Mouse (Mus musculus) hindbrain, embryonic 10.5 days (tissue): ENCODE results near the gene Pdf. TPM values are rescaled to one million over a fixed set of nuclear protein-coding genes. Genes with fewer than 3 reads are reported as not detected.
"Not testable (repeated sequence)": the region's sequence is repeated elsewhere in the genome, so short reads cannot be mapped to it uniquely, and the experiment has no call there.

Experiments
- DNase-seq: peaks from one replicate; pipeline ENCODE4 v3.0.0-alpha.2; 2017; ENCODE audit warnings: low spot score
- H3K27ac ChIP-seq: fragments of 300-500 bp; sonication (generic); 2 replicates; pipeline ENCODE4 v1.5.1; 2016; ENCODE audit warnings: mild to moderate bottlenecking, moderate library complexity
- H3K27me3 ChIP-seq: fragments of 300-500 bp; sonication (generic); 2 replicates; pipeline ENCODE4 v1.6.1; 2016; ENCODE audit warnings: mild to moderate bottlenecking; ENCODE audit not compliant: poor library complexity, insufficient read depth, severe bottlenecking
- H3K36me3 ChIP-seq: fragments of 300-500 bp; sonication (generic); 2 replicates; pipeline ENCODE4 v1.6.1; 2016; ENCODE audit warnings: mild to moderate bottlenecking, moderate library complexity
- H3K4me1 ChIP-seq: fragments of 300-500 bp; sonication (generic); replicated peaks from 2 replicates; pipeline ENCODE4 v1.6.1; 2016; ENCODE audit warnings: mild to moderate bottlenecking
- H3K4me3 ChIP-seq: fragments of 300-500 bp; sonication (generic); 2 replicates; pipeline ENCODE4 v1.5.1; 2016; ENCODE audit warnings: mild to moderate bottlenecking, moderate library complexity
- H3K9me3 ChIP-seq: fragments of 300-500 bp; sonication (generic); 2 replicates; pipeline ENCODE4 v1.6.1; 2016; ENCODE audit warnings: mild to moderate bottlenecking, moderate library complexity
- WGBS: fragments of 180-500 bp; shearing (Covaris S2); methylation state at CpG from one replicate; pipeline ENCODE4 v1.1.7; 2016; 5-methylcytosine and 5-hydroxymethylcytosine counted together
- polyA plus RNA-seq: library from polyadenylated mRNA; unstranded; fragments of >200 nt; fragmentation: Nextera tagmentation; extraction: Ambion mirVana; gene quantifications from 2 replicates; pipeline ENCODE4 v1.2.1, GENCODE M21; 2016

Pdf gene
- polyA plus RNA-seq, 1 experiment from 2014 or later = 58.1 TPM

DNA sequence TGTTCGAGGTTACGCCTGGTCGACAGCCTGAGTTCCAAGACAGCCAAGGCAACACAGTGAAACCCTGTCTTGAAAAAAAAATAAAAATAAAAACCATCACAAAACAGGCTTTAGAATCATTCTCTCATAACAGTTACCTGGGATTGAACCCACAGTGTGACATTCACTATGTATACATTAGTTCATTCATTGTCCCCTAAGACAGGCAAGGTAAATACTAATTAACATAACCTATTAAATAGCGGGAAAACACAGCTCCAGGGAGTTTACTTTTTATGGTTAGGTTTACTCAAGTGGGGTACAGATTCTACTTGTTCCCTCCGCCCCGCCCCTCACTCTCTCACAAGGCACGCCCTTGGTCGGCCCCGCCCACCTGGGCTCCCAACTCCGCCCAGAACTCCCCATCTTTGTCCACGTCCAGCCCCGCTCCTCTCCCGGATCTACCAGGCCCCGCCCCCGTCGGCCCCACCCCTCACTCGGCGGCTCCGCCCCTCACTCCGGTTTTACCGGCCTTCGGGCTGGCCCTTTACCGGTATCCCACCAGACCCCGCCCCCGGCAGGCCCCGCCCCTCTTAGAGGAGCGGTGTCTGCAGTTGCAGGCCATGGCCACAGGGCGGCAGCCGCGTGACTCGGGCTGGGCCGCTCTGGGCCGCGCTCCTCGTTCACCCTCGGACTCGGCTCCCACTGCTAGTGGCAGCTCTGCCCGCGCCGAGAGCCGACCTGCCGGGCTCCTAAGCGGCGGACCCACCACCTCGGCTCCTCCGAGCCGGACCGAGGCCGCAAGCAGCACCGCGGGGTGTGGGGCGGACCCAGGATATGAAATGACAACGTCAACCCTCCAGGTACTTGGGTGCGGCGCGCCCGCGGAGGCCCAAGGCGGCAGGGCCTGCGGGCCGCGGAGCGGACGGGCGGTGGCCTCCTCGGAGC is 17.5 kb downstream of the Pdf start, which contains the start of gene Vps4a:
Gene Vps4a, plus strand, starts transcription at position 573 of the 927 bp plus-strand sequence.
- peaks cover 20% of the 10 kb centered on the region for H3K4me1 ChIP-seq
- H3K27ac ChIP-seq = peak within 1 kb of the TSS; percentile 90
- DNase-seq = peak; percentile 97
- 4% methylated on average over 66 of the region's 66 CpGs for WGBS
- peak within 1 kb of the TSS; percentile 79 for H3K4me3 ChIP-seq
- H3K36me3 ChIP-seq = peaks cover 6% of the 10 kb centered on the region; the same call in 1 of the 2 replicates
- H3K27me3 ChIP-seq = no peaks in the 10 kb centered on the region
- H3K9me3 ChIP-seq = no peaks in the 10 kb centered on the region

DNA sequence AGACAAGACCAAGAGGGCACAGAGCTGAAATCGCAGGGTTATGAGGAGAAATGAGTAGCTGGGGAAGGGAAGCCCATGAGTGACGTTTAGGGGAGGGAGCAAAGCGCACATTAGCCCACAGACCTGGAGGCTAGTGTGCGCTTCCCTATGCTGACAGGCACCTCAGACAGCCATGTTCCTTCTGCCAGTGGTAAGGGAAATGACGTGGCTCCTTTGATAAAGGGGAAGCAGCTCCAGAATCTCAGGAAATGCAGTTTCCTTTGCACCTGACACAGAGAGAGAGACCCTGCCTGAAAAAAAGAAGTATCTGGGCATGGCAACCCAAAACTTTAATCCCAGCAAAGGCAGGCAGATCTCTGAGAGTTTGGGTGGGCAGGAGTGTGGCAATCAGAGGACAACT is 18.4 kb downstream of the Pdf start:
- DNase-seq = no peak
- Histone ChIP-seq H3K4me3 (no peak overlapping the region), H3K9me3 (no peaks in the 10 kb centered on the region), H3K27me3 (no peaks in the 10 kb centered on the region), H3K27ac (no peak overlapping the region), H3K4me1 (peaks cover 20% of the 10 kb centered on the region), H3K36me3 (no peaks in the 10 kb centered on the region; the same call in 1 of the 2 replicates)
- 69% methylated on average over 5 of the region's 5 CpGs for WGBS

DNA sequence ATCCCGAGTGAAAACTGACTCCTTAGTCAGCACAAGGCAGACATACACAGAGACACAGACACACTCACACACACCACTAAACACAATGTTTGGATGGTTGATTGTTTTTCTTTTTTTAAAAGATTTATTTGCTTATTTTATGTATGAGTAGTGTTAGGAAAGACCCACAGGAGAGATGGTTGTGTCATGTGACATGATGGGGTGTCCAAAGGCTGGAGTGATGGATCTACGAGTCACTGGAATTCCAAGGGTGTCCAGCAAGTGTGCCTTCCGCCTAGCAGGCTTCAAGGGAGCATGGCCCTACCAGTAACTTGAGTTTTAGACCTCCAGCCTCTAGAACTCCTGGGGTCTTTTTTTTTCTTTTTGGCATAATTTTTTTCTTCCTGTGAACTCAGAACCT is 19.1 kb downstream of the Pdf start:
- no peaks in the 10 kb centered on the region; the same call in 1 of the 2 replicates for H3K36me3 ChIP-seq
- H3K27ac ChIP-seq = no peak overlapping the region
- WGBS = 86% methylated on average over 3 of the region's 3 CpGs
- H3K27me3 ChIP-seq = no peaks in the 10 kb centered on the region
- peaks cover 20% of the 10 kb centered on the region for H3K4me1 ChIP-seq
- H3K4me3 ChIP-seq = no peak overlapping the region
- no peak for DNase-seq
- no peaks in the 10 kb centered on the region for H3K9me3 ChIP-seq

DNA sequence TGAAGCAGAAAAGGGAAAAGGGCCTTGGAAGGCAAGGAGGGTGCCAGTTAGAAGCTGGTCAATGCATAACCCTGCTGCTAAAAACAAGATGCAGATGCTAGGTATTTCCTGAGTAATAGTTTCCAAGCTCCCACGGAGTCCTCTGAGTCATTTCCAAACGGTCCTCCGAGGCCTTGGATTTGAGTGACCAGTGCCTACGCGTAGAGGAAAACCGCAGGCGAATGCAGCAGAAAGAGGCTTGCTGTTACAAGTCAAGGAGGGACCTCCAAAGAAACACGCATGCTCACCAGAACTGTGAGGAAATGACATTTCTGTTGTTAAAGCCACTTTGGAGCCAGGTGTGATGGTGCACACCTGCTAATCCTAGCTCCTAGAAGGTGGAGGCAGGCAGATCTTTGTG is 24.9 kb downstream of the Pdf start:
- no peaks in the 10 kb centered on the region for H3K36me3 ChIP-seq
- H3K27me3 ChIP-seq = no peaks in the 10 kb centered on the region
- no peak overlapping the region for H3K4me3 ChIP-seq
- H3K9me3 ChIP-seq = no peaks in the 10 kb centered on the region
- no peak for DNase-seq
- no peak overlapping the region for H3K27ac ChIP-seq
- H3K4me1 ChIP-seq = no peaks in the 10 kb centered on the region
- WGBS = 91% methylated on average over 8 of the region's 8 CpGs

DNA sequence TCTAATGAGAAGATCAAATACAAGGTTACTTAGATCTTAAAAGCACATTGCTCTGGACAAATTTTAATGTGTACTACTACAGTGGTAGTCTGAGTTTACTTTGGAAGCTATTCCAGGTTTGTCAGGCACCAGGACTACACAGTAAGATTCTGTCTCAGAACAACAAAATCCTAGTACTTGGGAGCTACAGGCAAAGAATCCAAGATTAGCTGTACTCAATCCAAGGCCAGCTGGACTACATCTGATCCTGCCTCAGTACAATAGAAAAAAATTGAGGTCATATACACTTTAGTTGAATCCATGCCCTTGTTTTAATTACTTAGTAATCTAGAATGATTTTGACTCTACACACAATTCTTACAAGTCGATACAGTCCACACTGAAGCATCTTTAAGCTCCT is 33.5 kb downstream of the Pdf start:
- H3K27me3 ChIP-seq = no peaks in the 10 kb centered on the region
- peaks cover 33% of the 10 kb centered on the region for H3K36me3 ChIP-seq
- H3K27ac ChIP-seq = no peak overlapping the region
- no peak overlapping the region for H3K4me3 ChIP-seq
- no peaks in the 10 kb centered on the region for H3K9me3 ChIP-seq
- DNase-seq = no peak
- 86% methylated on average over 1 of the region's 1 CpGs for WGBS
- H3K4me1 ChIP-seq = no peaks in the 10 kb centered on the region

DNA sequence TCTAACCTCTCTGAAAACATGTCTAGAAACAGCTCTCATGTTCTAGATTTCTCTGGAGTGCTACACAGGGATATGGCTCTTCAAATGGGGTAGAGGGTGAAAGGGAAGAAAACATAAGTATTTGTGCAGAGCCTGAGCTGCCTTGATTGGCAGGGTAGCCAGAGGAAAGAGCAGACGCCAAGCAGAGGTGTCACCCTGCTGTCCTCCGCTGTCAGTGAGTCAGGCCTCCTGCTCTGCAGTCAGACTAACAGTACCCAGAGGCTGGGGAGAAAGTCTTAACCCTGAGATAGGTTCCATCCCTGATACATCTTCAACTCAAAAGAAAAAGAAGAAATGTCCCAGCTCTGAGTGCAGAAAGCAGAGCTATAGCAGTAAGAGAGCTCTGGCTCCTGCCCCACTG is 35.7 kb downstream of the Pdf start:
- no peak for DNase-seq
- WGBS = 82% methylated on average over 2 of the region's 2 CpGs
- Histone ChIP-seq H3K9me3 (no peaks in the 10 kb centered on the region), H3K36me3 (peaks cover 45% of the 10 kb centered on the region), H3K27ac (no peak overlapping the region), H3K4me1 (no peaks in the 10 kb centered on the region), H3K4me3 (no peak overlapping the region), H3K27me3 (no peaks in the 10 kb centered on the region)

DNA sequence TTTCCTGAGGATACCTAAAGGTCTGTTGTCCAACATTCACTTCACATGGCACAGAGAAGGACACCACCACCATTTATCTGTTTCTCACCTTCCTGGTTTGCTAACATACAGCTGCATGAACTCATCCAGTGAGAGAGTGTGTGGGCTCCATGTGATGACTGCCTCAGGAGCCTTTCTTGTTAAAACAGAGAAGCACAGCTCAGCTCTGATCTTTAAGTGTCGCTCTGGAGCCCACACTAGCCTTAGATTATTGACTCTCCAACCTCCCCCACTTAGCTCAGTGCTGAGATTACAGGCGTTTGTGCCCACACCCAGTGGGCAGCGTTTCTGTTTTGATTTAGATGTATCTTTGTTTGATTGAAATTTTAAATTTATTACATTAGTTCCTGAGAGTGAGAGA is 40.6 kb downstream of the Pdf start:
- H3K4me1 ChIP-seq = no peaks in the 10 kb centered on the region
- H3K27ac ChIP-seq = no peak overlapping the region
- no peaks in the 10 kb centered on the region for H3K9me3 ChIP-seq
- no peak for DNase-seq
- H3K4me3 ChIP-seq = no peak overlapping the region
- no peaks in the 10 kb centered on the region for H3K27me3 ChIP-seq
- 87% methylated on average over 3 of the region's 3 CpGs for WGBS
- H3K36me3 ChIP-seq = peaks cover 67% of the 10 kb centered on the region

DNA sequence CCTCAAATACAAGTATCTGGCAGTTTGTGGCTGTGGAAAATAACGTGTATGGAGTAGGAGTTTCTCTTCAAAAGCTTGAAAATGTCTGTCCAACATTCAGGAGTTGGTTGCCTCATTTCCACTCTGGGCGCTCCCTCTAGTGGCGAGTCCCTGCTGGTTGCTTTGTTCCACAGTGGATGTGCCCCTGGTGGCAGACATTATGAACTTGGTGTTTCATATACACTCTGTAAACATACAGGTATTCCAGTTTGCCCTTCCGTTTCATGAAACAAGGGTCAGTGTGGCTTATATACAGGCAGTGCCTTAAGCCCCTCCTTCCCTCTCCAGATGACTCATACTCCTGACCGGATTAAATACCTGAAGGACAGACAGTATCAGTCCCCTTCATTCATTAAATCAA is 45.9 kb downstream of the Pdf start:
- DNase-seq = peak; percentile 83
- Histone ChIP-seq H3K4me1 (no peaks in the 10 kb centered on the region), H3K9me3 (no peaks in the 10 kb centered on the region), H3K4me3 (no peak overlapping the region), H3K27ac (no peak overlapping the region), H3K27me3 (no peaks in the 10 kb centered on the region), H3K36me3 (peaks cover 33% of the 10 kb centered on the region)
- WGBS = 51% methylated on average over 5 of the region's 5 CpGs

DNA sequence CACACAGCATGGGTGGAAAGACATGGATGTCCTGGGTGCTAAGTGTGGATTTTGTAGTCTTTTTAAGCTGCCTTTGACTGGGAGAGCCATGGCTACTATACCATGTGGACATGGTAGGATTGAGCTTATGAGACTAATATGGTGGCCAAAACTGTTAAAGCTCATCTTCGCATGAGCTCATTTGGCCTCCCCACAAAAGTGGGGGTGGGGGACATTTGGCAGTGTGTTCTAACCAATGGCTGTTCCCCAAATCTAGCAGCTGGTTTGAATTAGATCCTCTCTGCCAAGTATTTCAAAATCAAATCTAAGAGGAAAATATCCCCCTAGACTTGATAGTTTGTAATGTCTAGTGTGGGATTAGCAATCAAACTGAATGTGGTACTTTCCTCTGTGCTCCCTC is 49.3 kb downstream of the Pdf start:
- Histone ChIP-seq H3K4me1 (no peaks in the 10 kb centered on the region), H3K9me3 (no peaks in the 10 kb centered on the region), H3K4me3 (no peak overlapping the region), H3K27me3 (no peaks in the 10 kb centered on the region), H3K36me3 (peaks cover 46% of the 10 kb centered on the region), H3K27ac (no peak overlapping the region)
- WGBS = 86% methylated on average over 1 of the region's 1 CpGs
- no peak for DNase-seq

DNA sequence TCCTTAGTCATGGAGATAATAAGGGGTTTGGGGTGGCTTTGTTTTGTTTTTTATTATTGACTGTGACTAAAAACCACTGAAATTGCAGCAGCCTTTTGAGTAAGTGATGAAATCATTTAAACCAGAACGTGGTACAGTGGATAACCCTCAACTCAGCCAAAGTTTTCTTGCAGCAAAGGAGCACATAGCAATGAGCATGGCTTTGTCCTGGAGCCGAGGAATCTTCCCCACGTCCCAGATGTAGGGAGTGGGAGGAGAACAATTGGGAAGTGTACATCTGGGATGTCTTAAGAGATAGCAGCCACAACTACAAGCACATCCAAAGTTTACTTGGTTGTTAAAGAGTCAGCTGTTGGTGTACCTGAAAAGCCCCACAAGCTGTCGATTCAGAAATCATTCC is 51.0 kb downstream of the Pdf start:
- no peak for DNase-seq
- Histone ChIP-seq H3K27me3 (no peaks in the 10 kb centered on the region), H3K9me3 (no peaks in the 10 kb centered on the region), H3K4me1 (no peaks in the 10 kb centered on the region), H3K36me3 (peaks cover 51% of the 10 kb centered on the region), H3K4me3 (no peak overlapping the region), H3K27ac (no peak overlapping the region)
- 86% methylated on average over 4 of the region's 4 CpGs for WGBS

DNA sequence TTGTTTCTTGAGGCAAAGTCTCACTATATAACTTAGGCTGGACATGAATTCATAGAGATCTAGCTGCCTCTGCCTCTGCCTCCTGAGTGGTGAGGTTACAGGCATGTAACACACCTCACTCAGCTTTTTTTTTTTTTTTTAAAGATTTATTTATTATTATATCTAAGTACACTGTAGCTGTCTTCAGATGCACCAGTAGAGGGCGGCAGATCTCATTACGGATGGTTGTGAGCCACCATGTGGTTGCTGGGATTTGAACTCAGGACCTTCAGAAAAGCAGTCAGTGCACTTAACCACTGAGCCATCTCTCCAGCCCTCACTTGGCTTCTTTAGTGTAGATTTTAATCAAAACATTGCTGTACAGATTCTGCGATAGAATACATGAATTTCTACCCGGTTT is 52.1 kb downstream of the Pdf start:
- H3K9me3 ChIP-seq, DNase-seq, H3K4me1 ChIP-seq, H3K27me3 ChIP-seq, H3K27ac ChIP-seq, H3K4me3 ChIP-seq: not testable (repeated sequence)
- WGBS = 86% methylated on average over 4 of the region's 4 CpGs
- peaks cover 62% of the 10 kb centered on the region for H3K36me3 ChIP-seq
